Mouse (Mus musculus): ENCODE results near the gene E330009J07Rik.

E330009J07Rik gene

GRCm38 (mm10) chr6:40436047-40436483 lies at the start of gene E330009J07Rik:
E330009J07Rik (minus strand) TSS chr6:40436135.
- peak; percentile 69 to 89 for DNase-seq

DNA sequence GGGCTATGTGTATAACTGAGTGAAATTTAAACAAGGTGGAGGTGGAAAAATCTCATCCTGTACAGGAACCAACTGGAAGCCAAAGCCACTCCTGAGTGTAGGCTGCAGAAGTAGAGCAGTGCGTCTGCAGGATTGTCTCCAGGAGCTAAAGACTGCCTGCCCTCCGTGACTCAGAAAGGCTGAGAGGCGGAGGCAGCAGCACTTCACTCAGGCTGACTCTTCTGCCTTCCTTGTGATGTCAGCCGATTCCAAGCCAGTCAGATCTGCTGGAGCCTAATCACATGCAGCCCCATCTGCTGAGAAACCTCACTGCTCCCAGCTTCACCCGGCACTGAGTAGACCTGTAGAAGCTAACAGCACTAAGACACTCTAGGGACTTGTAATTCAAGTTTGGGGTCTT lies 46.4 kb upstream of the E330009J07Rik start:
- DNase-seq, result no peak

GRCm38 (mm10) chr6:40479705-40480104 lies 43.8 kb upstream of the E330009J07Rik start:
- no peak for DNase-seq

- DNase-seq, result no peak
These were observed 40.2 kb upstream of the E330009J07Rik start for GRCm38 (mm10) chr6:40476132-40476531.

- no peak for DNase-seq
These were observed 35.7 kb upstream of the E330009J07Rik start for GRCm38 (mm10) chr6:40471720-40472010.

GRCm38 (mm10) chr6:40470916-40471719 lies 35.2 kb upstream of the E330009J07Rik start, which contains the start of gene Ssbp1:
Ssbp1 (plus strand) TSS chr6:40471352.
- DNase-seq, result peak; percentile 83 to 85

DNA sequence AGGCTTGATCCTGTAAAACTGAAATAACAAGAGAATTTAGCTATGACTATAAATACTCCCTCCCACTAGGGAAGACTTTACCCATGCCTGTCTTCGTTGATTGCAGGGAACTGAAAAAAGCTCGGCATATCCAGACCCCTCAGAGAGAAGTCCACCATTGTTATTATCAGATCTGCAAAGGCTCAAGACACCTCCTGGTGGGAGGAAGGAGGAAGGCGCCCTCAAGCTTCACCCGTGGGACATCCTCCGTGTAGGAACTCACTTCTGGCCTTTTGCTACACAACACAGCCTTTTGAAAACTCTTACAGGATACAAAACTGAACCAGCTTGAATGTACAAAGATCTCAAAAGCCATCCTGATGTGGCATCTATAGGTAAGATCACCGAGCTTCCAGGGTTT lies 29.8 kb upstream of the E330009J07Rik start:
- no peak for DNase-seq

- no peak for DNase-seq
These were observed 18.6 kb upstream of the E330009J07Rik start for GRCm38 (mm10) chr6:40454436-40455041.

DNA sequence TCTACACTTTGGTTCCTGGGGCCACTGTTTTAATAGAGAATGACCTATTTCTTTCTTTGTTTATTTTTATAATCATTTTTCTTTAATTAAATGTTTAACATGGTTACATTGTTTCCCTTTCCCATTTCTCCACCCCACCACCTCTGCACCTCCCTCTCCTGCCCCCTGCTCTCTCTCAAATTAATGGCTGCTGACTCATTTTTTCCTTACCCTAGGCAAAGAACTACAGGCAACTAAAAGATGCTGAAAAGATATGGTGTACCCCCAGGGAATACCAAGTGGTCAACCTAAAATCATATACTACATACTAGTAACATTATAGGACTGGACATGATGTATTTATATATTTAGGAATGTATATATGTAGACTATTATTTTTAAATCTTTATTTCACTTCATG lies 12.7 kb upstream of the E330009J07Rik start:
- DNase-seq, result no peak

DNA sequence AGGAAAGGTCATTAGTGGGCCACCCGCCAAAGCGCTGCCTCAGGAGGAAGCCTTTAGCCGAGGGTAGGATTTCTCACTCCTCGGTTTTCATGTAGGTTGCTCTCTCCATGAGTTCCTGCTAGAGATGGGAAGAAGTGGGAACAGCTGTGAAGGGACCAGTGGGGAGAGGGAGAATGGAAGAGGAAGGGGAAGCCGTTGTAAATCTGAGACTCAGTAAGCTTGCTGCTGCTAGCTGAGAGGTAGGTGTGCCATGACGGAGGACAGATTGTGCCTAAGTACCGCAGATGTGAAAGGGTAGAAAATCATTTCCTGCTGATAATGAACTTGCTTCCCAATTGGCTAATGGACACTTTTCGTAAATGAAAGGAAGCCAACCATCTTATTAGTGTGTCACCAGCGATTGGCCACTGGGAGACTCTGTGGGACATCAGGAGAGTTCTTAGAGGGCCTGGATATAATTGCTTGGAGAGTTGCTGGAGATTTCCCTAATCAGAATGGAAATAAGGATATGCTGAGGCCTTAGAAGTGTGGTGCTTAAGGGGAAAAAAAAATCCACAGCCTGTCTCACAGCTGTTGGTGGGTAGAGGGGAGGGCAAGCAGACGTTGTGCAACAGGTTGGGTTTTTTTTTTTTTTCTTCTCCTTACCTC lies 7.5 kb upstream of the E330009J07Rik start:
- DNase-seq, result no peak

GRCm38 (mm10) chr6:40441755-40442154 lies 5.8 kb upstream of the E330009J07Rik start:
- DNase-seq, result peak in 1 of 2 experiments; percentile 23

DNA sequence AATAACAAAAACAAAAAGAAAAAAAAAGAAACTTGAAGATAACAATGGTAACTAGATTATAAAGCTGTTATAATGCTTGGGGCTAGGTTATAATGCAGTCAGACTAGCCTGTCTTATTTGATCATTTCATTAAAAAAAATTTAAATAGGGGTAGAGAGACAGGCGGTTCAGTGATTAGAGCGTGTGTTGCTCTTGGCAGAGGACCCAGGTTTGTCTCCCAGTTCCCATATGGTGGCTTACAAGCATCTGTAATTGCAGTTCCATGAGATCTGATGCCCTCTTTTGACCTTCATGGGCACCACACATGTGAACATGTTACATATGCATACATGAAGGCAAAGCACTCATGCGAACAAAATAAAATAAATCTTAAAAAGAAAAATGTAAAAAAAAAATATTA lies 5.3 kb upstream of the E330009J07Rik start:
- DNase-seq, result no peak

DNA sequence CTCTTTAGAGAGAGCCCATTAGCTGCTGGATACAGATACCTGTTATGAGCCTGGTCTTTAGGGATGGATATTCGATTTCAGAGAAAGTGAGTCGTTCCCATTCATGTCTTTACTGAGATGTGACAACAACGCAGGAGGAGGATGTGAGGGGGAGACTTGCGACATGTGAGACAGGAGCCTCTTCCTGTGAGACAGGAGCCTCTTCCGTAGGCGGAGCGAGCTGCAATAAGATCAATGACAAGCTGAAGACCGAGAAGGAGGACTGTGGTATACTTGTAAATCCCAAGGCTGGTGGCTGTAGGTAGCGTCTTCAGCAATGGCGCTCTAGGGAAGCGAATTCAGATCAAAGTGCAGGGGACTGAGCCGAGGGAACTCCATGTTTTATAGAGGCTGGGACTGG lies 3.8 kb upstream of the E330009J07Rik start:
- DNase-seq, result no peak

DNA sequence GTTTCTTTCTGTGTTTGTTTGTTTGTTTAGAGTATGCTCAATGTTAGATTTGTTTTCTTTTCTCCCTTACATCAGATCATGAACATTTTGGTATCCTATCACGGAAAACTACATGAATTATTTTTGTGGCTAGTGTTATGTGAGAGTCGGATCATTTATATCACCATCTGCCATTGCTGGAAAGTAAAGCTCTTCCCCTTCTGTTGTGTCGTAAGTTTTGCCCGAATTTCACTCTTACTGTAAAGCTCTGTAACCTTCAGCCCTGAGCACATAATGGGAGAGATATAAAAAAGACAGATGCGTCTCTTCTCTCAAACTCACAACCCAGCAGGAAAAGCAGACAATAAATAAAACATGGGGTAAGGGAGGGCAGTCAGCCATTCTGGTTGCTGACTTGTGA lies 3.0 kb upstream of the E330009J07Rik start, which contains the start of gene Wee2:
Gene Wee2 (plus strand): TSS at position 153 of the 400 bp plus-strand sequence.
- DNase-seq, result no peak

GRCm38 (mm10) chr6:40435151-40436046 lies 536 bp downstream of the E330009J07Rik start:
- DNase-seq, result peak; percentile 22 to 39

GRCm38 (mm10) chr6:40434697-40435096 lies 1.2 kb downstream of the E330009J07Rik start:
- no peak for DNase-seq

- DNase-seq, result no peak
These were observed 3.3 kb downstream of the E330009J07Rik start for GRCm38 (mm10) chr6:40432346-40433275.

- DNase-seq, result no peak
These were observed 4.1 kb downstream of the E330009J07Rik start for GRCm38 (mm10) chr6:40431812-40432211.

GRCm38 (mm10) chr6:40431356-40431755 lies 4.6 kb downstream of the E330009J07Rik start:
- no peak for DNase-seq

DNA sequence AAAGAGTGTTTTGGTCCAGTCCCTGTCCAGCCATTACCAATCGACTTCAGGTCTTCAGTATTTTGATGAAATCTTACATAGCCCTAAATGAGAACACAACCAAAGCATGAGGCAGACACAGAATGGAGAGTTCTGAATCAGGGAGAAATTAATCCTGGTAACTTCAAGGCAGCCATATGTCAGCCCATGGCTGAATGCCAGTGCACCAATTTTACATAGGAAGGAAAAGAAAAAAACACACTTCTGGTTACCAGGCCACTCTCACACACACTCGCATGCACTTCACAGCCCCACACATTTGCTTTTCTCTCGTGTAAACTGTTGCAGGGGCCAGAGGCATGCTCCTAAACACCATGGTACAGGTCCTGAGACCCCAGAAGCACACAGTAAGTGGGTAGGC lies 5.1 kb downstream of the E330009J07Rik start:
- no peak for DNase-seq

DNA sequence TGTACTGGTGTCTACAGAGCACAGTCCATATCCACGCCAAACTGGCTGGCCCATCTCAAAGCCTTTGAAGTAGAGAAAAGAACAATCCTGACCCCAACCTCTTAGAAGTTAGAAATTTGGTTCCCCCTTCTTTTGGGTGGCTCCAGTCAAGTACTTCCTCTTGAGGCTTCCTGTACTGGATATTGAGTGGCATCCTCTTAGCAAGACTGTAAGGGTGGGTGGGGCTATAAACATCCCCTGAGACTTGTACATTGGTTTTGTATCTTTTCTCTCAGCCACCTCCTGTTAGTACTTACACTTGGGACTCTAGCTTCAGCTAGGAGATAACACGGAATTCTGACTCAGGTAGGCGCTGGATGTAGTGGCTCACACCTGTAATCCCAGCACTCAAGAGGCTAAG lies 5.7 kb downstream of the E330009J07Rik start:
- peak in 1 of 2 experiments; percentile 26 for DNase-seq

Data from spleen, adult 18-20 months (tissue).